Mouse (Mus musculus) myocyte (in vitro differentiated cells): Measurements from ENCODE around the gene Klhdc8a.

Experiments used
- CEBPB ChIP-seq: IDR thresholded peaks from 2 replicates; pipeline ENCODE4 v1.6.1; 2011; ENCODE audit warnings: mild to moderate bottlenecking, moderate library complexity; ENCODE audit not compliant: poor library complexity, insufficient read depth, severe bottlenecking
- E2F4 ChIP-seq: IDR thresholded peaks from one replicate; pipeline ENCODE4 v1.6.1; 2011; ENCODE audit warnings: mild to moderate bottlenecking, control low read depth, moderate library complexity; ENCODE audit not compliant: insufficient read depth
- MAX ChIP-seq: IDR thresholded peaks from one replicate; pipeline ENCODE4 v1.6.1; 2011; ENCODE audit warnings: low read depth, mild to moderate bottlenecking, control low read depth
- MYOD1 ChIP-seq, 3 experiments: IDR thresholded peaks; one replicate each; pipeline ENCODE4 v1.6.1; 2011; ENCODE audit warnings: control low read depth in 2 of 3, low read depth in 2 of 3, mild to moderate bottlenecking in 2 of 3, moderate library complexity in 1 of 3; ENCODE audit not compliant: insufficient read length in 2 of 3, control insufficient read depth in 1 of 3
- MYOG ChIP-seq, 3 experiments: IDR thresholded peaks; one replicate each; pipeline ENCODE4 v1.6.1; 2011; ENCODE audit warnings: control low read depth in 2 of 3, low read depth in 2 of 3, mild to moderate bottlenecking in 2 of 3; ENCODE audit not compliant: insufficient read length in 2 of 3, control insufficient read depth in 1 of 3, insufficient read depth in 1 of 3
- POLR2A ChIP-seq: IDR thresholded peaks from one replicate; pipeline ENCODE4 v1.6.1; 2011; ENCODE audit warnings: low read depth, mild to moderate bottlenecking, control low read depth, moderate library complexity; ENCODE audit not compliant: insufficient read length
- POLR2AphosphoS2 ChIP-seq: IDR thresholded peaks from one replicate; pipeline ENCODE4 v1.6.1; 2011; ENCODE audit warnings: low read depth, control low read depth; ENCODE audit not compliant: insufficient read length
- REST ChIP-seq: IDR thresholded peaks from one replicate; pipeline ENCODE4 v1.6.1; 2011; ENCODE audit warnings: mild to moderate bottlenecking, control low read depth, moderate library complexity; ENCODE audit not compliant: insufficient read depth, insufficient read length
- TCF12 ChIP-seq: IDR thresholded peaks from one replicate; pipeline ENCODE4 v1.6.1; 2011; ENCODE audit warnings: mild to moderate bottlenecking, control low read depth; ENCODE audit not compliant: poor library complexity, insufficient read depth, severe bottlenecking
- TCF3 ChIP-seq: IDR thresholded peaks from one replicate; pipeline ENCODE4 v1.6.1; 2011; ENCODE audit warnings: low read depth, control low read depth; ENCODE audit not compliant: insufficient read length
- USF1 ChIP-seq: IDR thresholded peaks from one replicate; pipeline ENCODE4 v1.6.1; 2011; ENCODE audit warnings: low read depth, mild to moderate bottlenecking, control low read depth, moderate library complexity

DNA sequence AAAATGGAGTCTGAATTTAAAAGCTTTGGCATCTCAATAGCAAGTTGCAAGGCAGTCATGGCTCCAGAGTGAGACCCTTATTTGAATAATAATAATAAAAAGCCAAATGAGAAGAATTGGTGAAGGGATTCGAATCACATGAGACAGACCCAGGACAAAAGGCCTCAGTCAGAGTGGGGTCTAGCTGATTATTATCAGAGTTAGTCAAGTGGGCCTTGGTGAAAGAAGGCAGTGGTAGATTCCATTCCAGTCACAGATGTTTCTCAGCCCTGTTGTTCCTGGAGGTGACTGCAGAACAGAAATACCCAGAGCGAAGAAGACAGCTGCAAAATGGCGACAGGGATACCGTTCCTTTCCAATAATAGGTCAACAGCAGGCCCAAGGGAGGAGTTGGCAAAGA lies 34.8 kb upstream of the Klhdc8a start:
- TF ChIP-seq POLR2AphosphoS2: no peak
- TF ChIP-seq POLR2A: no peak
- no peak for TF ChIP-seq REST
- TF ChIP-seq CEBPB: no peak
- TF ChIP-seq MAX: no peak
- peak in 1 of 3 experiments; percentile 36 for TF ChIP-seq MYOG (IDR thresholded peaks at IDR 0.05; ENCODE audit: control insufficient read depth in 1 of 3, insufficient read depth in 1 of 3, insufficient read length in 2 of 3, low read depth in 2 of 3)
- peak in 1 of 3 experiments; percentile 47 for TF ChIP-seq MYOD1 (IDR thresholded peaks at IDR 0.05; ENCODE audit: control insufficient read depth in 1 of 3, insufficient read length in 2 of 3, low read depth in 2 of 3)
- no peak for TF ChIP-seq E2F4
- no peak for TF ChIP-seq TCF12
- TF ChIP-seq USF1: no peak
- no peak for TF ChIP-seq TCF3
